Mouse (Mus musculus) midbrain, embryonic 15.5 days (tissue): ENCODE measurements at regions not wholly inside any gene's neighbourhood (a gene's known extent, or its start where the extent isn't known, plus 50 kb on each side); places are given as distances from the start of the nearest gene placed in this dataset.

Experiments
- ATAC-seq: fragments of 200-750 bp; cut with Nextera tagmentation; replicated peaks from 2 replicates; pipeline ENCODE4 v1.8.0; 2017; ENCODE audit warnings: moderate TSS enrichment
- H3K27ac ChIP-seq: fragments of 300-500 bp; sonication (generic); 2 replicates; pipeline ENCODE4 v1.5.1; 2015; ENCODE audit warnings: mild to moderate bottlenecking, inconsistent platforms
- H3K27me3 ChIP-seq: fragments of 300-500 bp; sonication (generic); replicated peaks from 2 replicates; pipeline ENCODE4 v1.6.1; 2015; ENCODE audit warnings: inconsistent platforms
- H3K36me3 ChIP-seq: fragments of 300-500 bp; sonication (generic); replicated peaks from 2 replicates; pipeline ENCODE4 v1.6.1; 2015; ENCODE audit warnings: inconsistent platforms
- H3K4me1 ChIP-seq: fragments of 300-500 bp; sonication (generic); 2 replicates; pipeline ENCODE4 v1.6.1; 2015; ENCODE audit warnings: inconsistent platforms
- H3K4me2 ChIP-seq: fragments of 300-500 bp; sonication (generic); 2 replicates; pipeline ENCODE4 v1.6.1; 2015; ENCODE audit warnings: inconsistent platforms, mild to moderate bottlenecking, moderate library complexity
- H3K4me3 ChIP-seq: fragments of 300-500 bp; sonication (generic); 2 replicates; pipeline ENCODE4 v1.5.1; 2015; ENCODE audit warnings: mild to moderate bottlenecking, inconsistent platforms
- H3K9ac ChIP-seq: fragments of 300-500 bp; sonication (generic); 2 replicates; pipeline ENCODE4 v1.6.1; 2015; ENCODE audit warnings: mild to moderate bottlenecking, inconsistent platforms
- H3K9me3 ChIP-seq: fragments of 300-500 bp; sonication (generic); 2 replicates; pipeline ENCODE4 v1.6.1; 2016; ENCODE audit warnings: inconsistent platforms
- WGBS: fragments of 180-500 bp; shearing (Covaris S2); methylation state at CpG from one replicate; pipeline ENCODE4 v1.1.7; 2015; ENCODE audit warnings: mixed read lengths; 5-methylcytosine and 5-hydroxymethylcytosine counted together

DNA sequence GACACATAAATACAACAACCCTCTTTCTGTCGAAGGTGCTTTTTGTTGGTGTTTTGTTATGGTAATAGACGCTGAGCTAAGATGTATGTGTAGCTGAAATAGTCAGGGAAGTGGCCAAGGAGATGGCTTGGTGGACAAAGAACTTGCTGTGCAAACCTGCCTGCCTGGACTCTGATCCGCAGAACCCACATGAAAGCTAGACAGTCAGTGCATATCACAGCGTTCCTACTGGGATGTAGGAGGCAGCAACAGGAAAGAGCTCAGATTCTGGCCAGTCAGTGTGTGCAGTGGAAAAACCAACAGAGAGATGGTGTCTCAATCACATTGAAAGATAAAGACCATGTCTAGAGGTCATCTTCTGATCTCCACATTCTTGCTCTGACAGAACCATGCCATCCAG, 144.1 kb downstream of the Inhbb start:
- WGBS = 79% methylated on average over 4 of the region's 4 CpGs
- Histone ChIP-seq H3K9ac (no peak overlapping the region), H3K27ac (no peak overlapping the region), H3K4me2 (no peak overlapping the region), H3K27me3 (no peaks in the 10 kb centered on the region), H3K36me3 (no peaks in the 10 kb centered on the region), H3K9me3 (no peaks in the 10 kb centered on the region), H3K4me3 (no peak overlapping the region), H3K4me1 (no peaks in the 10 kb centered on the region)
- no peak for ATAC-seq

DNA sequence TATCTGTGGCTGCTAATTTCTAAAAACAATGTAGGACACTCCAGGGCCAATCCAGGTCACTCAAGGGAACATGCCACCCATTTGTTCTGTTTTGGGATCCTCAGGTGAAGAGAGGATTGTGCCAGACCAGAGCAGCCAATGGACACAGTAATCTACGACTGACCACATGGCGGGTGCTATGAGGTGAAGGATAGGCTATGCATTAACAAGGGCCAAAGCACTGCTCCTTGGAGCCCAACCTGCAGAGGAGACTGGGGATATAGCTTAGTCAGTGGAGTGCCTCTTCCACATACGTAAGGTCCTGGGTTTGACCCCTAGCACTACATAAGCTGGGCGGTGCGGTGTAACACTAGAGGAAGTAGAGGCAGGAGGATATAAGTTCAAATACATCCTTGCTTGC, 156.0 kb downstream of the Inhbb start:
- H3K27me3 ChIP-seq = 0 out of 2 replicates have a peak, but pooled peaks cover 4% of the 10 kb centered on the region
- no peak overlapping the region for H3K27ac ChIP-seq
- no peaks in the 10 kb centered on the region for H3K36me3 ChIP-seq
- H3K4me1 ChIP-seq = 0 out of 2 replicates have a peak, but pooled peaks cover 7% of the 10 kb centered on the region
- no peak overlapping the region for H3K9ac ChIP-seq
- H3K4me3 ChIP-seq = no peak overlapping the region
- H3K9me3 ChIP-seq = peaks cover 3% of the 10 kb centered on the region; the same call in 1 of the 2 replicates
- 0 out of 2 replicates have a peak, but pooled peaks have one; percentile 39 for ATAC-seq
- H3K4me2 ChIP-seq = no peak overlapping the region
- 85% methylated on average over 5 of the region's 5 CpGs for WGBS

DNA sequence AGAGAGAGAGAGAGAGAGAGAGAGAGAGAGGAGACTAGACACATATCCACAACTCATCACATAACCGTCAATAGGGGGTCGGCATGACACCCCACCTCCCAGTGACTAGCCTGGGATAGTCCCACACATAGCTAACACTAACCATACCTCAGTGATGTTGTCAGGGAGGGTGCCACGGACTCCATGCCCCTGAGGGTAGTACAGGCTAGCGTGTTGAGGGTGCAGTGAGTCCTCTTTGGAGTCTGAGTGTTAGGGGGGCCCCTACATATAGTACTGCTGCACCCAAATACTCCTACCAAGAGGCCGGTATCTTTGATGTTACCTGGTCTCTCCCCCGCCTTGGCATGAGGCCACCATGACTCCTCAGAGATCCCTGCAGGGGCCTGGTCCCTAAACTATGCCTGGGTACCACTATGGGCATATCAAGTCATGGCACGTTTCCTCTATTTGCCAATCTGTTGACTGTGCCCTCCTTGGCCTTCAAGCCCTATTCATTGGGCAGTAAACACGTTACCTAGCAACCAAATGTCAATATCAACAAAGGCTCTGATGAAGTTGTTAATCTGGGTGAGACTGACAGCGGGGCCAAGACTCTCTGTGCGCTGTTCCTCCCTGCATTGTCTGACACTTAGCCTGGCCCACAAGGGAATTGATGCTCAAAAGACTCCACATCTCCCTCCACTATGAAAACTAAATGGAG, 156.7 kb downstream of the Inhbb start:
- H3K4me3 ChIP-seq = no peak overlapping the region
- H3K9me3 ChIP-seq = peaks cover 3% of the 10 kb centered on the region; the same call in 1 of the 2 replicates
- no peak overlapping the region for H3K27ac ChIP-seq
- H3K36me3 ChIP-seq = no peaks in the 10 kb centered on the region
- no peak overlapping the region for H3K4me2 ChIP-seq
- 0 out of 2 replicates have a peak, but pooled peaks cover 7% of the 10 kb centered on the region for H3K4me1 ChIP-seq
- peak; percentile 54 for ATAC-seq
- WGBS = 48% methylated on average over 10 of the region's 10 CpGs
- H3K27me3 ChIP-seq = 0 out of 2 replicates have a peak, but pooled peaks cover 4% of the 10 kb centered on the region
- H3K9ac ChIP-seq = no peak overlapping the region

DNA sequence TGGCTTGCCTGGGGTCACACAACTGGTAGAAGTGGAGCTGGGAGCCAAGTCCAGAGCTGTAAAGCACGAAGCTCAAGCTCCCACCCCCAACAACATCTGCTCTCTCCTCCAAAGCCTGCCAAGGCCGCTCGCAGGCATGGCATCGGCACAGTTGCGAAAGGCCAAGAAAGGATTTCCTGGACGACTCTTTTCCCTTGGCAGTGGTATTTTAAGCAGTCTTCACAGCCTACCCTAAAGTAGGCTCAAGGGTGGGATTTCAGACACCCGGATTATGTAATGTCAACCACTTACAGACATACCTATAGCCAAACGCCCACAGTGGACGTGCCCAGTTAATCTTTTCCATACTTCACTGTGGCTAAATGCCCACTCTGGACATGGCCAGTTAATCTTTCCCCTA, 162.6 kb downstream of the Inhbb start:
- 78% methylated on average over 9 of the region's 9 CpGs for WGBS
- Histone ChIP-seq H3K27ac (no peak overlapping the region), H3K36me3 (no peaks in the 10 kb centered on the region), H3K4me3 (no peak overlapping the region), H3K9ac (no peak overlapping the region), H3K4me2 (no peak overlapping the region), H3K27me3 (no peaks in the 10 kb centered on the region), H3K9me3 (no peaks in the 10 kb centered on the region; the same call in 1 of the 2 replicates), H3K4me1 (no peaks in the 10 kb centered on the region; the same call in 1 of the 2 replicates)
- ATAC-seq = no peak

DNA sequence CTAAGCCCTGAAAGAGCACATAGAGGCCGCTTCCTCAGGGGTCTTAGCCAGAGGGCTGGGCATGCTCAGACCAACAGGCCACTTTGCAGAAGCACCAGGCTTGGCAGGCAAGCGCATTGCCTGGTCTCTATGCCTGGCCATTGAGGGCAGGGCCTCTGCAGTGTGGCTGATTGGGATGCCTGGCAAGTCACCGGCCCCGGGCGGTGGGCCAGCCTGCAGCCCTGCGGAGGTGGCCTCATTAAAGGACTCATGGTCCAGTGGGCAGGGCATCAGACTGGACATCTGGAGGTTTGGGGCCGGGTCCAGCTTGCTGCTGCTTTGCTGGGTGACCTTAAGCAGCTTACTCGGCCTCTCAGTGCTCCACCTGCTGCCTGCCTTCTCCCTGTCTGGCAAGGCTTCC, 165.3 kb downstream of the Inhbb start:
- Histone ChIP-seq H3K9me3 (no peaks in the 10 kb centered on the region; the same call in 1 of the 2 replicates), H3K4me2 (no peak overlapping the region), H3K9ac (no peak overlapping the region), H3K36me3 (no peaks in the 10 kb centered on the region), H3K27me3 (no peaks in the 10 kb centered on the region), H3K4me3 (no peak overlapping the region), H3K27ac (peak overlapping the region; percentile 14; the same call in 1 of the 2 replicates), H3K4me1 (no peaks in the 10 kb centered on the region; the same call in 1 of the 2 replicates)
- peak; percentile 77 for ATAC-seq
- 58% methylated on average over 8 of the region's 8 CpGs for WGBS

DNA sequence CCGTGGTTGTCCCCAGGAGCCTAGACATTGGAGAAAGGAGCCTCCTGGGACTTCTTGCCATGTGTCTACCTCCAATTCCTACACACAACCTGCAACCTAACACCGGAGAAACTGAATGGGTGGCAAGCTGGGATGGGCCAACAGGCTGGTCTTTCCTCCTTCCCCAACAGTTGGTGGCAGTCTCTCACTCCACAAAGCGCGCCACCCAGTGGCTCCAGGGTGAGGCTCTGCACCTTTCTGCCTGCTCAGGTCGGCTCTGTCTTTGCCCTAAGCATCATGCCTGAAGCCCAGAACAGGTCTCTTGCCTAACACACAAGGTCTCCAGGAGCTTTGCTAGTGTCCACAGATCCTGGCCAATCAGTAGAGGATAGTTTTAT, 166.0 kb downstream of the Inhbb start:
- H3K9ac ChIP-seq = no peak overlapping the region
- H3K4me1 ChIP-seq = no peaks in the 10 kb centered on the region; the same call in 1 of the 2 replicates
- H3K36me3 ChIP-seq = no peaks in the 10 kb centered on the region
- peak overlapping the region; percentile 14; the same call in 1 of the 2 replicates for H3K27ac ChIP-seq
- H3K27me3 ChIP-seq = no peaks in the 10 kb centered on the region
- H3K4me3 ChIP-seq = no peak overlapping the region
- 51% methylated on average over 5 of the region's 5 CpGs for WGBS
- H3K9me3 ChIP-seq = no peaks in the 10 kb centered on the region
- no peak overlapping the region for H3K4me2 ChIP-seq
- 0 out of 2 replicates have a peak, but pooled peaks have one; percentile 15 for ATAC-seq

DNA sequence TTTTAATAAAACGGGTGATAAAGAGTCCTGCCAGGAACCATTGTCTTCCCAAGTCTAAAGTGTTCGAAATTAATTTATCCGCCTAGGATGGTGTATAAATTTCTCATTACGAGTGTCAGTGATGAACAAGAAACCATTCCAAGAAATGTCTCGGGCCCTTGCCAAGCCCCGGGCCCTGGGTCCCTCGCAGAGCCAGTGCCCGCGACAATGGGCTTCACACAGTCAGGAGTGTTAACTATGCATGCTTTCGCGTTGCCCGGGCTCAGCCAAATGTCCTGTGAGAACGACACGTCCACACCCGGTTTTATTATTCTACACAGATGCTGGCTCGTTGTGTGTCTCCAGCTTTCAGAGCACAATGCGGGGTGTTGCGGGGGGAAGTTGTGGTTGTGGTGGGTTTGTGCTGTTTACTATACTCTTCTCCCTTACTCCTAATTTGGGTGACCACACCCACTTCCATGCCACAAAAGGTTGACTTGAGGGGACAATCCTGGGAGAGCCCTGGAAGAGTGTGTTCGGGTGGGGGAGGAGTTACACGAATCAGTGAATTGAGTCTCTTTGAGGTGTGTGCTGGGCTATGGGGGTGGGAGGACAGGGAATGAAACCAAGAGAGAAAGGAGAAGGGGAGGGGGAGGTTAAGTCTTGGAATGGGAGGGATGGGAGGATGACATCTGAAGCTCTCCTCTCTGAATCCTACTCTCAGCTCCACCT, 166.5 kb downstream of the Inhbb start:
- H3K4me2 ChIP-seq = no peak overlapping the region
- no peaks in the 10 kb centered on the region for H3K27me3 ChIP-seq
- ATAC-seq = peak; percentile 90
- H3K4me1 ChIP-seq = no peaks in the 10 kb centered on the region; the same call in 1 of the 2 replicates
- H3K9me3 ChIP-seq = no peaks in the 10 kb centered on the region
- 44% methylated on average over 20 of the region's 20 CpGs for WGBS
- H3K4me3 ChIP-seq = no peak overlapping the region
- peak overlapping the region; percentile 14 for H3K27ac ChIP-seq
- no peak overlapping the region for H3K9ac ChIP-seq
- no peaks in the 10 kb centered on the region for H3K36me3 ChIP-seq

DNA sequence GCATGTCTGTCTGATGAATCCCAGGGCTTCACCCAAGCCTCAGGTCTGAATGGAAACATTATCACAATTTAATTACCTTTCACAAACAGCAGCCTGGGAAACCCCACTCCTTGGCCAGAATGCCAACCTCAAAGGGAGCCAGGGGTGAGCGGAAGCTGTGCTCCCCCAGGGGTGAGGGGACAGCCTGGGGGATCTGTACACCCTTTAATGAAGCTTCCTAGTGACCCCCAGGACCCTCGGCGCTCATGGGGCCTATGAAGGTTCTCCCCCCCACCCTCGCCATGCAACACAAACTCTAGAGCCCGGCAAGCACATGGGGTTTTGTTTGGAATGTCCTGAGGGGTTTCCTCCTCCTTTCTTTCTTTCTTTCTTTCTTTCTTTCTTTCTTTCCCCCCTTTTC, 167.1 kb downstream of the Inhbb start:
- Histone ChIP-seq H3K9ac (no peak overlapping the region), H3K27ac (0 out of 2 replicates have a peak overlapping the region, but pooled peaks have one; percentile 26), H3K9me3 (no peaks in the 10 kb centered on the region), H3K4me2 (no peak overlapping the region), H3K27me3 (no peaks in the 10 kb centered on the region), H3K36me3 (no peaks in the 10 kb centered on the region), H3K4me1 (no peaks in the 10 kb centered on the region; the same call in 1 of the 2 replicates), H3K4me3 (no peak overlapping the region)
- 63% methylated on average over 5 of the region's 5 CpGs for WGBS
- 0 out of 2 replicates have a peak, but pooled peaks have one; percentile 15 for ATAC-seq

DNA sequence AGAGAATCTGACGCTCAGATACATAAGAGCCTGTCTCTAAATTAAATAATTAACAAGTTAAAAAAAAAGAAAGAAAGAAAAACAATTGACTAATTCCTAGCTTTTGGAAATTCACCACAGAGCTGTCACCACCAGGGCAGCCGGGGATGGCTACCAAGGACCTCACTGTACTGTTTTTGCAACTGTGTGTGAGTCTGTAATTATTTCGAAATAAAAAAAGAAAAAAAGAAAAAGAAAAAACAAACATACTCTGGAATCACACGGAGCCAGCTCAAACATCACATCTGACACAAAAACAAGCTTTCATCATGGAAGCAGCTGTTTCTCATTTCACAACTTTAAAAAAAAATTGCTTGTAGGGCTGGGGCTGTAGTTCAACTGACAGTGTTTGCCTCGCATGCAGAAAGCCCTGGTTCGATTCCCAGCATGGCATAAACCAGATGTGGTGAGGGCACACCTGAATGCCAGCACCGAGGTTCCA, 168.6 kb downstream of the Inhbb start:
- Histone ChIP-seq H3K36me3 (no peaks in the 10 kb centered on the region), H3K4me1 (no peaks in the 10 kb centered on the region; the same call in 1 of the 2 replicates), H3K27ac (no peak overlapping the region), H3K9me3 (no peaks in the 10 kb centered on the region), H3K27me3 (no peaks in the 10 kb centered on the region), H3K4me3 (no peak overlapping the region), H3K4me2 (no peak overlapping the region), H3K9ac (no peak overlapping the region)
- WGBS = 67% methylated on average over 7 of the region's 7 CpGs
- ATAC-seq = no peak

DNA sequence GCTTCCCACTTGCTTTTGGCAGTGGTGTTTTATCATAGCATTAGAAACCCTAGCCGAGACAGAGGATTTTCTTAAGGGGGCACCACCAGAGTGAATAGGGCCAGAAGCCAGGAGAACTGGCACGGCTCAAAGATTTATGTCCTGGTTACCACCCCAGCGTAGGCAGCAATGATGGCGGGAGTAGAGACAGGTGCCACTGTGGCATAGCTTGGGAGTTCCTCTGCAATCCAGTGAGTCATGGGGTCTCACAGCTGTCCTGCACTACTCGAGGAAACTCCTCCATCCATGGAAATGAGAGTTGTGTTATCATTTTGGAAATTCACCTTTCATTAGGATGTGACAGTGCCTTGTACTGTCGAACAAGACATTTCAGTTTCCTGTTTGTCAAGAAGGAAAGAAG, 169.6 kb downstream of the Inhbb start:
- Histone ChIP-seq H3K9ac (no peak overlapping the region), H3K27ac (no peak overlapping the region), H3K9me3 (no peaks in the 10 kb centered on the region), H3K4me1 (no peaks in the 10 kb centered on the region; the same call in 1 of the 2 replicates), H3K36me3 (no peaks in the 10 kb centered on the region), H3K27me3 (no peaks in the 10 kb centered on the region), H3K4me2 (no peak overlapping the region), H3K4me3 (no peak overlapping the region)
- WGBS = 87% methylated on average over 6 of the region's 6 CpGs
- no peak for ATAC-seq

DNA sequence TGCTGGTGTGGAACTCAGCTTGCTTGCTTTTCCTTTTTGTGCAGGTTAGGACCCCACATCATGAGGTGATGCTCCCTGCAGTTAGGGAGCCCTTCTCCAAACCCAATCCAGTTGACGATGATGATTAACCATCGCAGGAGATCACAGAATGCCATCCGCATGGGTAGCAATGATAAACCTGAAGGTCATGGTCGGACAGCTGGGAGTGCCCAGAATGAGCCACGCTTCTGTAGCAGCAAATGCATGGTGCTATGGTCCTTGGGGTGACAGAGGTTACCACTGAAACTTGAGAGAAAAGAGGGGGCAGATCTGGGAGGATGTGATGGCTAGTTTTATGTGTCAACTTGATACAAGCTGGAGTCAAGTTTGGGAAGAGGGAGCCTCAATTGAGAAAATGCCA, 170.3 kb downstream of the Inhbb start:
- H3K4me2 ChIP-seq = no peak overlapping the region
- no peak for ATAC-seq
- H3K36me3 ChIP-seq = no peaks in the 10 kb centered on the region
- H3K9ac ChIP-seq = no peak overlapping the region
- no peaks in the 10 kb centered on the region for H3K9me3 ChIP-seq
- no peak overlapping the region for H3K27ac ChIP-seq
- H3K27me3 ChIP-seq = no peaks in the 10 kb centered on the region
- 93% methylated on average over 5 of the region's 5 CpGs for WGBS
- no peaks in the 10 kb centered on the region; the same call in 1 of the 2 replicates for H3K4me1 ChIP-seq
- H3K4me3 ChIP-seq = no peak overlapping the region

DNA sequence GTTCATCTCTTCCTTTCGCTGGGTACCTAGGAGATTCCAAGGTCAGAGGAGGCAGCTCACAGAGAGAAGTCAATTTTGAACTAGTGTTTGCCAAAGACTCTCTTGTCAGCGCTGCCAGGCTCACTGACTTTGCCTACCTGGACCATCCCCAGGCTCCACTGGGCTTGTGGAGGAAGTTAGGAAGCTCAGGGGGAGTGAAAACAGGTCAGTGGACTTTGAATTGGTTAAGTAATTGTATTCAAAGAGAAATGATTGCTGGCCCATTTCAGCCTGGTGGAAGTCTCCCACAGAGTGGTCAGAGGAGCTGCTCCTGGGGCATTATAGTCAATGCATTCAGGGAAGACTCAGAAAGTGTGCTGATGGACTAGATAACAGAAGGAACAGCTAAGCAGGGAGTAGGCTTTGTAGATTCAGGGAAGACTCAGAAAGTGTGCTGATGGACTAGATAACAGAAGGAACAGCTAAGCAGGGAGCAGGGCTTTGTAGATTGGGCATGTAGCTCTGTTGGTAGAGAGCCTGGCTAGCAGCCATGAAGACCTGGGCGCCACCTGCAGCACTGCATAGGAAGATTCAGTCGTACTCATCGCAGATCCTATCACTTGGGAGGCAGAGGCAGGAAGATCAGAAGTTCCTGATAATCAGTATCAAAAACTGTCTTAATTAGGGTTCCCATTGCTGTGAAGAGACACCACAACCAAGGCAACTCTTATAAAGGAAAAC, 173.1 kb downstream of the Inhbb start:
- 86% methylated on average over 5 of the region's 5 CpGs for WGBS
- Histone ChIP-seq H3K9ac (no peak overlapping the region), H3K9me3 (no peaks in the 10 kb centered on the region), H3K27ac (no peak overlapping the region), H3K36me3 (no peaks in the 10 kb centered on the region), H3K4me1 (no peaks in the 10 kb centered on the region), H3K4me2 (no peak overlapping the region), H3K4me3 (no peak overlapping the region), H3K27me3 (no peaks in the 10 kb centered on the region)
- ATAC-seq = no peak
